Mouse (Mus musculus): ENCODE measurements at regions not wholly inside any gene's neighbourhood (a gene's known extent, or its start where the extent isn't known, plus 50 kb on each side); places are given as distances from the start of the nearest gene placed in this dataset.

DNA sequence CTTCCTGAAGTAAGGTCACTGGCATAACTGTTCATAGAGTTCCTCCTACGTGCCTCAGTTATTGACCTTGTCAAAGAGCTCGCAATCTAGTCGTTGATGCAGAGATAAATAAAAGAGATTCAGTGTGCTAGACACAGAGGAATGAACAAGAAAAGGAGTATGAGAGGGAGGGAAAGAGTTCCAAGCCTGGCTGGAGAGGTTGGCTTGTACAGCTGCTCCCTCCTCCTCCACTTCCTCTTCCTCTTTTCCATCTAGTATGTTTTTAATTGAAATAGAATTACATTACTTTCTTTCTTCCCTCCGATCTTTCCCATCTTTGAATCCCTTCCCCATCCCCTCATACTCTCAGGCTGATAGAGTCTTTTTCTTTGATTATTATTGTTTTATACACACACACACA, 117.1 kb downstream of the Dusp6 start:
- no peak for ATAC-seq (ENCODE audit: low FRiP score, low TSS enrichment)
- no peak overlapping the region for H3K4me3 ChIP-seq (ENCODE audit: low read length)
- no peaks in the 10 kb centered on the region for H3K27me3 ChIP-seq (ENCODE audit: control insufficient read depth, insufficient read depth, low read length)
- H3K4me2 ChIP-seq (replicated peaks; ENCODE audit: low read depth, low read length), result no peak overlapping the region
- H3K27ac ChIP-seq (ENCODE audit: low read depth, low read length), result no peak overlapping the region
- H3K9ac ChIP-seq (ENCODE audit: low read depth, low read length), result no peak overlapping the region
- 0 out of 2 replicates have a peak, but pooled peaks cover 2% of the 10 kb centered on the region for H3K4me1 ChIP-seq (ENCODE audit: control insufficient read depth, insufficient read depth, low read length)
- H3K9me3 ChIP-seq (ENCODE audit: control insufficient read depth, low read length), result no peaks in the 10 kb centered on the region
- no peaks in the 10 kb centered on the region for H3K36me3 ChIP-seq (ENCODE audit: control insufficient read depth, insufficient read depth, low read length)
- 58% methylated on average over 4 of the region's 4 CpGs for WGBS

GRCm38 (mm10) chr10:99383028-99383427, 120.0 kb downstream of the Dusp6 start:
- Histone ChIP-seq H3K27me3 (ENCODE audit: control insufficient read depth, insufficient read depth, low read length) (no peaks in the 10 kb centered on the region), H3K27ac (ENCODE audit: low read depth, low read length) (no peak overlapping the region), H3K36me3 (ENCODE audit: control insufficient read depth, insufficient read depth, low read length) (no peaks in the 10 kb centered on the region), H3K9me3 (ENCODE audit: control insufficient read depth, low read length) (no peaks in the 10 kb centered on the region), H3K4me2 (replicated peaks; ENCODE audit: low read depth, low read length) (no peak overlapping the region), H3K4me1 (ENCODE audit: control insufficient read depth, insufficient read depth, low read length) (no peaks in the 10 kb centered on the region), H3K4me3 (ENCODE audit: low read length) (no peak overlapping the region), H3K9ac (ENCODE audit: low read depth, low read length) (no peak overlapping the region)
- 60% methylated on average over 4 of the region's 4 CpGs for WGBS
- ATAC-seq (ENCODE audit: low FRiP score, low TSS enrichment), result no peak

DNA sequence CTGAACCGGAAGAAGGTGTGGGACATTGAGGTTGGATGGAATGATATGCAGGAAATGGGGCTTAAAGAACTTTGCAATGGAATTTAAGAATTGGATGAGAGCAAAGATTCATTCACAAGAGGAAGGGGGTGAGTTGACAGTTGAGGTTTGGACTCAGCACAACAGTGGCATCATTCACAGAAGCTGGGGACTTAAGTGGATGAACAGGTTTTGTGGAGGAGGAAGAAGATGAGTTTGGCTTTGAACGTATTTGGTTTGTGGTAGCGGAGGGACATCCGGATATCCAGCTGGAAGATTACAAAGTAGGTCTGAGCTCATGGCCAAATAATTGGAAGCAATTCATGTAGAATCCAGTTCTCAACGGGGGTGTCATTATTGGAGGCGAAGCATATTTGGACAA, 121.3 kb downstream of the Dusp6 start:
- Histone ChIP-seq H3K36me3 (ENCODE audit: control insufficient read depth, insufficient read depth, low read length) (no peaks in the 10 kb centered on the region), H3K4me2 (replicated peaks; ENCODE audit: low read depth, low read length) (no peak overlapping the region), H3K4me3 (ENCODE audit: low read length) (no peak overlapping the region), H3K9ac (ENCODE audit: low read depth, low read length) (no peak overlapping the region), H3K4me1 (ENCODE audit: control insufficient read depth, insufficient read depth, low read length) (no peaks in the 10 kb centered on the region), H3K27me3 (ENCODE audit: control insufficient read depth, insufficient read depth, low read length) (no peaks in the 10 kb centered on the region), H3K27ac (ENCODE audit: low read depth, low read length) (no peak overlapping the region), H3K9me3 (ENCODE audit: control insufficient read depth, low read length) (no peaks in the 10 kb centered on the region)
- no peak for ATAC-seq (ENCODE audit: low FRiP score, low TSS enrichment)
- WGBS, result 92% methylated on average over 6 of the region's 6 CpGs

GRCm38 (mm10) chr10:99384851-99385250, 121.8 kb downstream of the Dusp6 start:
- H3K9me3 ChIP-seq (ENCODE audit: control insufficient read depth, low read length), result no peaks in the 10 kb centered on the region
- no peak overlapping the region for H3K4me3 ChIP-seq (ENCODE audit: low read length)
- H3K9ac ChIP-seq (ENCODE audit: low read depth, low read length), result no peak overlapping the region
- no peaks in the 10 kb centered on the region for H3K27me3 ChIP-seq (ENCODE audit: control insufficient read depth, insufficient read depth, low read length)
- 71% methylated on average over 4 of the region's 4 CpGs for WGBS
- no peaks in the 10 kb centered on the region for H3K4me1 ChIP-seq (ENCODE audit: control insufficient read depth, insufficient read depth, low read length)
- no peak for ATAC-seq (ENCODE audit: low FRiP score, low TSS enrichment)
- no peak overlapping the region for H3K27ac ChIP-seq (ENCODE audit: low read depth, low read length)
- no peaks in the 10 kb centered on the region for H3K36me3 ChIP-seq (ENCODE audit: control insufficient read depth, insufficient read depth, low read length)
- H3K4me2 ChIP-seq (replicated peaks; ENCODE audit: low read depth, low read length), result no peak overlapping the region

GRCm38 (mm10) chr10:99385854-99386253, 122.8 kb downstream of the Dusp6 start:
- no peaks in the 10 kb centered on the region for H3K9me3 ChIP-seq (ENCODE audit: control insufficient read depth, low read length)
- 63% methylated on average over 6 of the region's 6 CpGs for WGBS
- H3K4me2 ChIP-seq (replicated peaks; ENCODE audit: low read depth, low read length), result no peak overlapping the region
- ATAC-seq (ENCODE audit: low FRiP score, low TSS enrichment), result no peak
- no peaks in the 10 kb centered on the region for H3K27me3 ChIP-seq (ENCODE audit: control insufficient read depth, insufficient read depth, low read length)
- H3K4me1 ChIP-seq (ENCODE audit: control insufficient read depth, insufficient read depth, low read length), result no peaks in the 10 kb centered on the region
- H3K36me3 ChIP-seq (ENCODE audit: control insufficient read depth, insufficient read depth, low read length), result no peaks in the 10 kb centered on the region
- no peak overlapping the region for H3K9ac ChIP-seq (ENCODE audit: low read depth, low read length)
- H3K27ac ChIP-seq (ENCODE audit: low read depth, low read length), result no peak overlapping the region
- H3K4me3 ChIP-seq (ENCODE audit: low read length), result no peak overlapping the region

DNA sequence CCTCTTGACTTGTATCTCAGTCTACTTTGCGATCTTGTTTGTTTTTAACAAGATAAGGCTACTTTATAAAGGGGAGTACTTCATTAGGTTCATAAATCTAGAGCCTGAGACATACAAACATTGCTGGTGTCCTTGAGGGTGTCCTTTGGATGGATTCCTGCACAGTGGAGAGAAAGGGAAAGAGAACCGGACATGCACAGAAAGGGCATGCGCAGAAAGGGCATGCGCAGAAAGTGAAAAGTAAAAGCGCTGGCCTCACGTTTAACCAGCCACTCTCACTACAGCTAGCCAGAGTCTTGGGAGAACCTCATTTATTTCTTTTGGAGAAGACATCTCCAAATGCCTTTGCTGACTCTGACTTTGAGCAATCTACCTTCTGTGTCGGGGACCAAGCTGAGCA, 125.5 kb downstream of the Dusp6 start:
- Histone ChIP-seq H3K4me1 (ENCODE audit: control insufficient read depth, insufficient read depth, low read length) (no peaks in the 10 kb centered on the region), H3K4me2 (replicated peaks; ENCODE audit: low read depth, low read length) (no peak overlapping the region), H3K36me3 (ENCODE audit: control insufficient read depth, insufficient read depth, low read length) (no peaks in the 10 kb centered on the region), H3K4me3 (ENCODE audit: low read length) (no peak overlapping the region), H3K9ac (ENCODE audit: low read depth, low read length) (no peak overlapping the region), H3K27me3 (ENCODE audit: control insufficient read depth, insufficient read depth, low read length) (no peaks in the 10 kb centered on the region), H3K27ac (ENCODE audit: low read depth, low read length) (no peak overlapping the region), H3K9me3 (ENCODE audit: control insufficient read depth, low read length) (no peaks in the 10 kb centered on the region)
- ATAC-seq (ENCODE audit: low FRiP score, low TSS enrichment), result no peak
- 82% methylated on average over 7 of the region's 7 CpGs for WGBS

GRCm38 (mm10) chr10:99388986-99389385, 126.0 kb downstream of the Dusp6 start:
- 85% methylated on average over 8 of the region's 8 CpGs for WGBS
- Histone ChIP-seq H3K9ac (ENCODE audit: low read depth, low read length) (no peak overlapping the region), H3K9me3 (ENCODE audit: control insufficient read depth, low read length) (no peaks in the 10 kb centered on the region), H3K27ac (ENCODE audit: low read depth, low read length) (no peak overlapping the region), H3K27me3 (ENCODE audit: control insufficient read depth, insufficient read depth, low read length) (no peaks in the 10 kb centered on the region), H3K4me1 (ENCODE audit: control insufficient read depth, insufficient read depth, low read length) (no peaks in the 10 kb centered on the region), H3K36me3 (ENCODE audit: control insufficient read depth, insufficient read depth, low read length) (no peaks in the 10 kb centered on the region), H3K4me3 (ENCODE audit: low read length) (no peak overlapping the region), H3K4me2 (replicated peaks; ENCODE audit: low read depth, low read length) (no peak overlapping the region)
- ATAC-seq (ENCODE audit: low FRiP score, low TSS enrichment), result no peak

DNA sequence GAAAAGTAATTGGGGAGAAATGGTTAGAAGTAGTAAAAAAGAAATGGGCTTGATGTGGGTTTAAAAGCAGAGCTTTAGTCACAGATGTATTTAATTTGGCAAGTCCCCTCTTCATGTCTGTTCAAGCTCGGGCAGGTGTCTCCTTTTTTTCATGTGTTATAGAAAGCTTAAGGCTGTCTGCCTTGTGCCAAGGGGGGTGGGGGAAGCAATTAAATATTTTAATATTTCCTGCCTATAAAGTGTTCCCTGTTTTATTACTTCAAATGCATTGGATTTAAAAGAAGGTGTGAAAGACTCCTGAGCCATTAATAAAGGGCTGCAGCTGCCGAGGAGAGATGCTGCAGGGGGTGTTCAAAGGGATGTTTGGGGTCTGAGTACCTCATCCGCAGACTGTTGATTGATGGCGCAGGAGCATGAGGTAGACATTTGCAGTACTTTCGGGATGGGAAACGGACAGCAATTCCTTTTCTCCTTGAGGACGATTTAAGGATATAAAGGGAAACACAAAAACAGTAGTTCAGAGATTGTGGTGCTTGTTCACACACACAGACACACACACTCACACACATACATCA, 127.7 kb downstream of the Dusp6 start:
- no peak for ATAC-seq (ENCODE audit: low FRiP score, low TSS enrichment)
- Histone ChIP-seq H3K4me1 (ENCODE audit: control insufficient read depth, insufficient read depth, low read length) (no peaks in the 10 kb centered on the region), H3K27ac (ENCODE audit: low read depth, low read length) (no peak overlapping the region), H3K9ac (ENCODE audit: low read depth, low read length) (no peak overlapping the region), H3K4me2 (replicated peaks; ENCODE audit: low read depth, low read length) (no peak overlapping the region), H3K9me3 (ENCODE audit: control insufficient read depth, low read length) (no peaks in the 10 kb centered on the region), H3K36me3 (ENCODE audit: control insufficient read depth, insufficient read depth, low read length) (no peaks in the 10 kb centered on the region), H3K4me3 (ENCODE audit: low read length) (no peak overlapping the region), H3K27me3 (ENCODE audit: control insufficient read depth, insufficient read depth, low read length) (no peaks in the 10 kb centered on the region)
- WGBS, result 50% methylated on average over 7 of the region's 7 CpGs

DNA sequence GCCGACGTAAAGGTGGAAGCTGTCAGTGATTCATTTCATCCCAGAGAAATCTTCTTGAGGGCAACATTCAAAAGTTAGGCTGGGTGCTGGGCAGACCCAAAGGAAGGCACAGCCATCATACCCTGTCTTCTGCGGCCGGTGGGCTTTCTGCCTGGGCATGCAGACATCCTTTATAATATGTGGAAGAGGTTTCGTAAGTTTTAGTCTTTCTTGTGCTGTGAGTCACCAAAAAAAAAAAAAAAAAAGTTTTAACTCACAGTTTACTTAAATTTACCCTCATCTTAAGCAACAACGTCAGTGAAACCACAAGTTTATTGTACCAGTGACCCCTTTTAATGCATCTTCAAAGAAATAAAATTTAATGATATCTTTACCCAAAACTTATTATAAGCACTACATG, 128.7 kb downstream of the Dusp6 start:
- no peak overlapping the region for H3K4me2 ChIP-seq (replicated peaks; ENCODE audit: low read depth, low read length)
- no peaks in the 10 kb centered on the region for H3K27me3 ChIP-seq (ENCODE audit: control insufficient read depth, insufficient read depth, low read length)
- no peak overlapping the region for H3K27ac ChIP-seq (ENCODE audit: low read depth, low read length)
- no peaks in the 10 kb centered on the region for H3K36me3 ChIP-seq (ENCODE audit: control insufficient read depth, insufficient read depth, low read length)
- WGBS, result 85% methylated on average over 6 of the region's 6 CpGs
- H3K4me3 ChIP-seq (ENCODE audit: low read length), result no peak overlapping the region
- no peaks in the 10 kb centered on the region for H3K9me3 ChIP-seq (ENCODE audit: control insufficient read depth, low read length)
- no peaks in the 10 kb centered on the region for H3K4me1 ChIP-seq (ENCODE audit: control insufficient read depth, insufficient read depth, low read length)
- H3K9ac ChIP-seq (ENCODE audit: low read depth, low read length), result no peak overlapping the region
- ATAC-seq (ENCODE audit: low FRiP score, low TSS enrichment), result no peak
